Mouse (Mus musculus) heart, embryonic 12.5 days (tissue): ENCODE measurements around the gene Icosl. TPM values are rescaled to one million over a fixed set of nuclear protein-coding genes. Genes with fewer than 3 reads are reported as not detected.
"Not testable (repeated sequence)": the region's sequence is repeated elsewhere in the genome, so short reads cannot be mapped to it uniquely, and the experiment has no call there.

ENCODE experiments used
- ATAC-seq: fragments of 200-750 bp; cut with Nextera tagmentation; 2 replicates; pipeline ENCODE4 v1.8.0; 2017; ENCODE audit warnings: moderate TSS enrichment, moderate library complexity; ENCODE audit not compliant: insufficient number of reproducible peaks, low FRiP score
- H3K27ac ChIP-seq: fragments of 300-500 bp; sonication (generic); 2 replicates; pipeline ENCODE4 v1.5.1; 2016; ENCODE audit warnings: mild to moderate bottlenecking, moderate library complexity; ENCODE audit not compliant: poor library complexity, severe bottlenecking
- H3K27me3 ChIP-seq: fragments of 300-500 bp; sonication (generic); replicated peaks from 2 replicates; pipeline ENCODE4 v1.6.1; 2016; ENCODE audit warnings: mild to moderate bottlenecking, moderate library complexity
- H3K36me3 ChIP-seq: fragments of 300-500 bp; sonication (generic); 2 replicates; pipeline ENCODE4 v1.6.1; 2016; ENCODE audit warnings: mild to moderate bottlenecking, moderate library complexity
- H3K4me1 ChIP-seq: fragments of 300-500 bp; sonication (generic); replicated peaks from 2 replicates; pipeline ENCODE4 v1.6.1; 2016; ENCODE audit warnings: mild to moderate bottlenecking
- H3K4me2 ChIP-seq: fragments of 300-500 bp; sonication (generic); 2 replicates; pipeline ENCODE4 v1.6.1; 2016; ENCODE audit warnings: mild to moderate bottlenecking, moderate library complexity
- H3K4me3 ChIP-seq: fragments of 300-500 bp; sonication (generic); 2 replicates; pipeline ENCODE4 v1.5.1; 2016; ENCODE audit warnings: mild to moderate bottlenecking
- H3K9ac ChIP-seq: fragments of 300-500 bp; sonication (generic); 2 replicates; pipeline ENCODE4 v1.6.1; 2016; ENCODE audit warnings: mild to moderate bottlenecking, moderate library complexity
- H3K9me3 ChIP-seq: fragments of 300-500 bp; sonication (generic); replicated peaks from 2 replicates; pipeline ENCODE4 v1.6.1; 2016; ENCODE audit warnings: mild to moderate bottlenecking, moderate library complexity
- WGBS: fragments of 180-500 bp; shearing (Covaris S2); methylation state at CpG from one replicate; pipeline ENCODE4 v1.1.7; 2016; 5-methylcytosine and 5-hydroxymethylcytosine counted together
- polyA plus RNA-seq: library from polyadenylated mRNA; unstranded; fragments of >200 nt; fragmentation: Nextera tagmentation; extraction: Ambion mirVana; gene quantifications from 2 replicates; pipeline ENCODE4 v1.2.1, GENCODE M21; 2016

Icosl gene
- polyA plus RNA-seq, 1 experiment from 2014 or later, result 1.6 TPM

GRCm38 (mm10) chr10:78092725-78093029, 23.6 kb downstream of the Icosl start:
- 88% methylated on average over 13 of the region's 13 CpGs for WGBS

GRCm38 (mm10) chr10:78095221-78095620, 26.1 kb downstream of the Icosl start:
- H3K27ac ChIP-seq, result no peak overlapping the region
- ATAC-seq, result no peak
- H3K4me2 ChIP-seq, result no peak overlapping the region

More at GRCm38 (mm10) chr10:78092725-78093029, 23.6 kb downstream of the Icosl start:
- Histone ChIP-seq H3K27ac (no peak overlapping the region), H3K4me1 (peaks cover 6% of the 10 kb centered on the region; the same call in 1 of the 2 replicates), H3K27me3 (0 out of 2 replicates have a peak, but pooled peaks cover 9% of the 10 kb centered on the region), H3K4me3 (no peak overlapping the region), H3K9me3 (no peaks in the 10 kb centered on the region), H3K4me2 (no peak overlapping the region), H3K36me3 (no peaks in the 10 kb centered on the region), H3K9ac (no peak overlapping the region)
- no peak for ATAC-seq

GRCm38 (mm10) chr10:78095954-78096931, 27.1 kb downstream of the Icosl start:
- Histone ChIP-seq H3K27me3 (0 out of 2 replicates have a peak, but pooled peaks cover under 1% of the 10 kb centered on the region), H3K4me3 (no peak overlapping the region), H3K4me2 (no peak overlapping the region), H3K9ac (no peak overlapping the region), H3K36me3 (no peaks in the 10 kb centered on the region), H3K27ac (no peak overlapping the region), H3K9me3 (0 out of 2 replicates have a peak, but pooled peaks cover 3% of the 10 kb centered on the region), H3K4me1 (peaks cover 6% of the 10 kb centered on the region; the same call in 1 of the 2 replicates)
- ATAC-seq, result no peak
- WGBS, result 78% methylated on average over 5 of the region's 5 CpGs

More at GRCm38 (mm10) chr10:78095221-78095620, 26.1 kb downstream of the Icosl start:
- H3K27me3 ChIP-seq, result 0 out of 2 replicates have a peak, but pooled peaks cover 5% of the 10 kb centered on the region
- peaks cover 5% of the 10 kb centered on the region; the same call in 1 of the 2 replicates for H3K4me1 ChIP-seq
- H3K4me3 ChIP-seq, result no peak overlapping the region
- H3K36me3 ChIP-seq, result no peaks in the 10 kb centered on the region
- H3K9ac ChIP-seq, result no peak overlapping the region
- 0 out of 2 replicates have a peak, but pooled peaks cover 3% of the 10 kb centered on the region for H3K9me3 ChIP-seq

- not testable (repeated sequence) for H3K9me3 ChIP-seq, H3K27me3 ChIP-seq, H3K27ac ChIP-seq, ATAC-seq, H3K9ac ChIP-seq, H3K36me3 ChIP-seq, H3K4me2 ChIP-seq, H3K4me3 ChIP-seq
- peaks cover 13% of the 10 kb centered on the region; the same call in 1 of the 2 replicates for H3K4me1 ChIP-seq
These were observed 30.8 kb downstream of the Icosl start for GRCm38 (mm10) chr10:78099860-78100259.

- H3K9ac ChIP-seq, result peak overlapping the region; percentile 54; the same call in 1 of the 2 replicates
- peaks cover 13% of the 10 kb centered on the region; the same call in 1 of the 2 replicates for H3K4me1 ChIP-seq
- H3K9me3 ChIP-seq, result 0 out of 2 replicates have a peak, but pooled peaks cover 3% of the 10 kb centered on the region
- 7% methylated on average over 16 of the region's 16 CpGs for WGBS
- H3K4me3 ChIP-seq, result peak overlapping the region; percentile 37
- H3K27ac ChIP-seq, result no peak overlapping the region
- H3K36me3 ChIP-seq, result no peaks in the 10 kb centered on the region
- no peak for ATAC-seq
- no peaks in the 10 kb centered on the region for H3K27me3 ChIP-seq
- H3K4me2 ChIP-seq, result peak overlapping the region; percentile 76
These were observed 32.1 kb downstream of the Icosl start for GRCm38 (mm10) chr10:78100989-78101780.

GRCm38 (mm10) chr10:78104555-78105490, 35.7 kb downstream of the Icosl start:
- Histone ChIP-seq H3K27ac (no peak overlapping the region), H3K9me3 (0 out of 2 replicates have a peak, but pooled peaks cover under 1% of the 10 kb centered on the region), H3K4me3 (no peak overlapping the region), H3K9ac (no peak overlapping the region), H3K4me1 (peaks cover 13% of the 10 kb centered on the region; the same call in 1 of the 2 replicates), H3K36me3 (no peaks in the 10 kb centered on the region), H3K4me2 (no peak overlapping the region), H3K27me3 (no peaks in the 10 kb centered on the region)
- WGBS, result 68% methylated on average over 11 of the region's 11 CpGs
- ATAC-seq, result no peak

GRCm38 (mm10) chr10:78105548-78105947, 36.4 kb downstream of the Icosl start:
- Histone ChIP-seq H3K9me3 (no peaks in the 10 kb centered on the region), H3K36me3 (no peaks in the 10 kb centered on the region), H3K4me1 (peaks cover 13% of the 10 kb centered on the region; the same call in 1 of the 2 replicates), H3K4me2 (no peak overlapping the region), H3K27ac (no peak overlapping the region), H3K4me3 (no peak overlapping the region), H3K9ac (no peak overlapping the region), H3K27me3 (no peaks in the 10 kb centered on the region)
- 75% methylated on average over 12 of the region's 12 CpGs for WGBS
- no peak for ATAC-seq

GRCm38 (mm10) chr10:78114521-78115092, 45.5 kb downstream of the Icosl start:
- H3K27me3 ChIP-seq, result no peaks in the 10 kb centered on the region
- no peaks in the 10 kb centered on the region for H3K36me3 ChIP-seq
- 80% methylated on average over 4 of the region's 4 CpGs for WGBS
- H3K4me1 ChIP-seq, result no peaks in the 10 kb centered on the region
- H3K27ac ChIP-seq, result no peak overlapping the region
- no peak overlapping the region for H3K4me3 ChIP-seq
- no peak for ATAC-seq
- no peak overlapping the region for H3K4me2 ChIP-seq
- 0 out of 2 replicates have a peak, but pooled peaks cover 4% of the 10 kb centered on the region for H3K9me3 ChIP-seq
- H3K9ac ChIP-seq, result no peak overlapping the region

GRCm38 (mm10) chr10:78115153-78115552, 46.1 kb downstream of the Icosl start:
- WGBS, result 69% methylated on average over 2 of the region's 2 CpGs
- no peak overlapping the region for H3K27ac ChIP-seq
- H3K9ac ChIP-seq, result no peak overlapping the region
- H3K4me2 ChIP-seq, result no peak overlapping the region
- H3K4me1 ChIP-seq, result no peaks in the 10 kb centered on the region
- no peak for ATAC-seq
- no peaks in the 10 kb centered on the region for H3K27me3 ChIP-seq
- H3K36me3 ChIP-seq, result no peaks in the 10 kb centered on the region
- 0 out of 2 replicates have a peak, but pooled peaks cover 4% of the 10 kb centered on the region for H3K9me3 ChIP-seq
- H3K4me3 ChIP-seq, result no peak overlapping the region

GRCm38 (mm10) chr10:78119422-78119821, 50.3 kb downstream of the Icosl start:
- H3K36me3 ChIP-seq, result no peaks in the 10 kb centered on the region
- no peaks in the 10 kb centered on the region for H3K27me3 ChIP-seq
- H3K4me3 ChIP-seq, result no peak overlapping the region
- H3K4me1 ChIP-seq, result peaks cover 6% of the 10 kb centered on the region
- H3K4me2 ChIP-seq, result no peak overlapping the region
- ATAC-seq, result no peak
- 87% methylated on average over 4 of the region's 4 CpGs for WGBS
- H3K27ac ChIP-seq, result no peak overlapping the region
- H3K9ac ChIP-seq, result no peak overlapping the region
- 0 out of 2 replicates have a peak, but pooled peaks cover 4% of the 10 kb centered on the region for H3K9me3 ChIP-seq
